Mouse (Mus musculus): ENCODE measurements around the gene Art2b.
"Not testable (repeated sequence)": the region's sequence is repeated elsewhere in the genome, so short reads cannot be mapped to it uniquely, and the experiment has no call there.

Art2b gene

GRCm38 (mm10) chr7:101585408-101585807 lies at the start of gene Art2b:
Gene Art2b (minus strand): TSS chr7:101585600.
- no peak for DNase-seq (ENCODE audit: extremely low read depth, insufficient read length, low spot score)

DNA sequence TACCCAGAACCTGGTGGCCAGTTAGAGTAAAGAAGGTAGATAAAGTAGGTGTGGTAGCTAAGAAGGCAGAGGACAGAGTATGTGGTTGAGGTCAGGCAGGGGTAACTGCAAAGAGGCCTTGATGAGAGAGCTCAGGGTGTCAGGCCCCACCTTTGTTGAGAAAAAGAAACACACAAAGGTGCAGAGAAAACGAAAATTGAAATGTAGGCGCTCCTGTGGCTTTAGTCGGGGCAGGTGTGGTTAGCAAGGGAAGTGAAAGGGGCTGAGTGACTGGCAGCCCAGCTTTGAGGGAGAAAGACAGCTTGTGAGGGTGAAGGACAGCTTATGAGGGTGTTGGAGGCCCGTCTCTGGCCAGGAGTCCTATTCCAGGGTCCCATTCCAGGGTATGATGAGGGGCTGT lies 49.1 kb upstream of the Art2b start:
- DNase-seq (ENCODE audit: extremely low read depth, insufficient read length, low spot score): no peak

DNA sequence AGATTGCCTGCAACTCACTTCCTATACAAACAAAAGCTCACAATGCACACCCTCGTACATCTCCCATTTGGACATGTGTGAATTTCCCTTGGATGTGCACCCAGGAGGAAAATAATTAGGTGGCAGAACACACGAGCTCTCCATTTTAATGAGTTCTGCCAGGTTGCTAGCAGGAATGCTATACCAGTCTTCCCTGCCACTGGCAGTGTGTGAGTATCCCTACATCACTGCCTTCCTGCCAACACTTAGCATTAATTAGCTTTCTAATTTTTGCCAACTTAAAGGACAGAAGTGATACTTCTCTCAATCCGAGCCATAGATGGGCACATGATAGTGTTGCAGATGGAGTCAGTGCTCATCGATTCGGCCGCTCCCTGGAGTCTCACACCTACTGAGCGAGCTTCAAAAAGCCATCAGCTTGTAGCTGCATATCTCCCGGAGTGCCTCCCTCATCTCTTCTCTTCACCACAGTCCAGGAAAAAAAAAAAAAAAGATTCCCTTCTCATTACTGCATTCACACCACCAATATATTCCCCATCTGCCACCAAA lies 48.3 kb upstream of the Art2b start:
- no peak for DNase-seq (ENCODE audit: extremely low read depth, insufficient read length, low spot score)

DNA sequence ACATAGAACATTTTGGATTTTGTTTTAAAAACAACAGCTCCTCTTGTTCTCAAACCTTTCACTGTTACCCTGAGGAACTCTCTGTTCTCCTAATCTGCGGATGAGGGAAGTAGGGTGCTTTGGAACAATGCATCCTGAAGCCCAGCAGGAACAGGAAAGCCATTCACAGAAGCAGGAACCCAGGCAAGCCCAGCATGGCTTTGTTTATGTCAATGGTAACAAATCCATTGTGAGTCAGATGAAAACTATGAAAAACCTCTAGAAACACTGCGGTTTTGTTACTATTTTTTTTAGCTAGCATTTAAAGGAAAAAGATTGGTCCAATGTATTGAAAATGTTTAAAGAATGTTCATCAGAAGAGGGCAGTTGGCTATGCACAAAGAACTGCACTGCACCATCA lies 43.1 kb upstream of the Art2b start:
- peak; percentile 23 for DNase-seq (ENCODE audit: extremely low read depth, insufficient read length, low spot score)

- DNase-seq (ENCODE audit: extremely low read depth, insufficient read length, low spot score): not testable (repeated sequence)
These were observed 41.8 kb upstream of the Art2b start for GRCm38 (mm10) chr7:101627166-101627565.

GRCm38 (mm10) chr7:101624283-101624682 lies 38.9 kb upstream of the Art2b start:
- no peak for DNase-seq (ENCODE audit: extremely low read depth, insufficient read length, low spot score)

GRCm38 (mm10) chr7:101621861-101622260 lies 36.5 kb upstream of the Art2b start:
- peak; percentile 12 for DNase-seq (ENCODE audit: extremely low read depth, insufficient read length, low spot score)

DNA sequence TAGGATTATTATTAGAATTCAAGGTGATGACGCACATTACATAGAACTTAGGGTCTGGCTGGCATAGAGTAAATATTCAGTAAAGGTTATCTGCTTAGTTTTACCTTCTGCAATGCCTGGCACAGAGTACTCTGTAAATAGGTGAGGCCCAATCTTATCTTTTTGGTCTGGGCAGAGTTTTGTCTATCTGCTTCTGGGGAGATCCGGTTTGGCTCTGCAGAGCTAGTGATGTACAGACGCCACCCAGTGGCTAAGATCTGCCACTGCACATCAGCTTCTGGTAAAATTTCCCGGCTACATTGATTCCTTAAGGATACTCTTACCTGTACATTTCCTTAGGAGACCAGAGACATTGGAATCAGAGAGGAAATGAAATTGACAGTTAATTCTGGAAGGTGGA lies 35.0 kb upstream of the Art2b start:
- no peak for DNase-seq (ENCODE audit: extremely low read depth, insufficient read length, low spot score)

GRCm38 (mm10) chr7:101618273-101618672 lies 32.9 kb upstream of the Art2b start:
- no peak for DNase-seq (ENCODE audit: extremely low read depth, insufficient read length, low spot score)

GRCm38 (mm10) chr7:101617438-101618165 lies 32.2 kb upstream of the Art2b start:
- DNase-seq (ENCODE audit: extremely low read depth, insufficient read length, low spot score): no peak

DNA sequence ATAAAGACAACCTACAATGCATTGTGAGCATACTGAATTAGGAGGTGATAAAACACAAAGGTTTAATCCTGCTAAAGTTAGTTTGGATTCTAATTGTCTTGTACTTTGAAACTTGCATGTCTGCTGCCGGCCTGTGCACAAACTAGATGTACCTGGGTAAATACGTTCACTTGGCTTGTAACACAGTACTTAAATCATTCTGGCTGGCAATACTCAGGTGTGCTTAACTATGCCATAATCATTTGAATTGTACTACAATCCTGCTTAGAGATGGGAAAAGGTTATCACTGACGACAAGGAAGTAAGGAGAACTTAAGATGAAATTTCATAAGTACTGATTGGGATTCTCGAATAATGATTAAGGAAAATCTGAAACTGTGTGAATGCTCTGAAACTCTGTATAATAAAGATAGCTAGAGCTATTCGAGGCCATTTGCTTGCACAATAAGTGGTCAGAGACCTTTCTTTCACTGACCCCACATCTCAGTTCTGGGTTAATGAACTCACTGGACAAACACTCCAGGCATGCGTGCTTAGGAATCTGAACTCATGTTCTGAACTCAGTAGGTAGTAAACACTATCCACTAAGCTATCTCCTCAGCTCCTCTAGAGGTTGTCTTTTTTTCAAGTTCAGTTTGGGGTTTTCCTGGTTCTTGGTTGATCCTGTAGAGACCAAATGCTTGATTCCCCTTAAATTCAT lies 30.9 kb upstream of the Art2b start:
- DNase-seq (ENCODE audit: extremely low read depth, insufficient read length, low spot score): no peak

GRCm38 (mm10) chr7:101615406-101615805 lies 30.0 kb upstream of the Art2b start:
- no peak for DNase-seq (ENCODE audit: extremely low read depth, insufficient read length, low spot score)

GRCm38 (mm10) chr7:101612786-101613527 lies 27.6 kb upstream of the Art2b start:
- DNase-seq (ENCODE audit: extremely low read depth, insufficient read length, low spot score): not testable (repeated sequence)

DNA sequence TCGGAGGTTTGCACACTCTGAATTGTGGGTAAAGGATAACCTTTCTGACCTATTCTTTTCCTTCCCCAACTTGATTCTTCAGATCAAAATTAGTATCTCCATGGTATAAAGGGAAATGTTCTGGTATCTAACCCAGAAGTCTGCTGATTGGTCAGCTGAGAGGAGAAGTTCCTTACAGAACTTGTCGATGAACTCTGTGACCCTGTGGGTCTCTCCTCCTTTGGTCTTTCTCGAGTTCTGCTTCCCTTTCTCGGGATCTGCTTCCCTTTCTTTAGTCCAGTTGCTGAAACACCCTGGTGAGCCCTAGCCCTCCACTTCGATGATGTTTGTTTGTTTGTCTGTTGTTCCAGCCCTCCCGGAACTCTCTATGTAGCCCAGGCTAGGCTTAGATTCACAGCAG lies 22.4 kb upstream of the Art2b start:
- no peak for DNase-seq (ENCODE audit: extremely low read depth, insufficient read length, low spot score)

DNA sequence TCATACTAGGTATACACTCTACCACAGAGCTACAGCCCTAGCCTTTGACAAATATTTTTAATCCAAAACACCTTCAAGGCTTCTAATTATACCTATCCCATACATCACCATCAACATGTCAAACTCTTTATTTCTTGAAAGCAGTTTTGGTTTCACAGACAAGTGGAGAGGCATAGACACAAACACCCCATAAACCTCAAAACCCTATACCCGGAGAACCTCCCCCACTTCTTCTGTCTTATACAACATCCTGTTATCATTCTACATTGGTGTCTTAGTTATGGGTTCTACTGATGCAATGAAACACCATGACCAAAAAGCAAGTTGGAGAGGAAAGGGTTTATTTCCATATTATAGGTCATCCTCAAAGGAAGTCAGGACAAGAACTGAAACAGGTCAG lies 15.0 kb upstream of the Art2b start:
- DNase-seq (ENCODE audit: extremely low read depth, insufficient read length, low spot score): no peak

DNA sequence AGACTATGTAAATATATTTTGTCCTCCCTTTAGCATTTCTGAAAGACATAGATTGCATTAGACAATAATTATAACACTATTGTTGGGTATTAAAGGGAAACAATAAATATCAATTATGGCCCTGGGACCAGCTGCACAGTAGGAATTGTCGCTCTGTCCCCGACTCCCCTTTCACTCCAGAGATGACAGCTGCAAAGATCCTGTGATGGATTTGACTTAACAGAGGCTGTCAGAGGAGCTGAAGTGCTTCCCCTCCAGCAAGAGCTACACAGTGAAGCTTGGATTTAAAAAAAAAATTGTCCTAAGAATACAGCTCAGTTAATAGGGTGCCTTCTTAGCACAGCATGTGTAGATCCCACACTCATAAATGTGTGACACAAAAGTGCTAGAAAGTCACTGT lies 13.1 kb upstream of the Art2b start:
- DNase-seq (ENCODE audit: extremely low read depth, insufficient read length, low spot score): no peak

- DNase-seq (ENCODE audit: extremely low read depth, insufficient read length, low spot score): no peak
These were observed 9.6 kb upstream of the Art2b start for GRCm38 (mm10) chr7:101594969-101595368.

DNA sequence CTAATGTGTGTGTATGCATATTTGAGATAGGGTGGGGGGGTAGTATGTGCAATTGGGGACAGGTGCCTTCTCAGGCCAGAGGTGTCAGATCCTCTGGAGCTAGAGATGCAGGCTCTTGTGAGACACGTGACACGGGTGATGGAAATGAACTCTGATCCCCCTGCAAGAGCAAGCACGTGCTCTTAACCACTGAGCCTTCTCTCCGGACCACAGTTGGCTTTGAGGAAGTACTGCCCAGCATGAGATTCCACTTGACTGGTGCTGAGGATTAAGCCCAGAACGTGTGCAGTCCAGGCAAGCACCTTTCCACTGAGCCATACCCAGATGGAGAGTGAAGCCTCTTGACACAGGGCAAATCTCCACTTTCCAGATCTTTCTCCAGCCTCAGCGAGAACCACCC lies 1.1 kb downstream of the Art2b start:
- DNase-seq (ENCODE audit: extremely low read depth, insufficient read length, low spot score): not testable (repeated sequence)

GRCm38 (mm10) chr7:101582012-101582411 lies 3.4 kb downstream of the Art2b start:
- DNase-seq (ENCODE audit: extremely low read depth, insufficient read length, low spot score): no peak

- not testable (repeated sequence) for DNase-seq (ENCODE audit: extremely low read depth, insufficient read length, low spot score)
These were observed 4.5 kb downstream of the Art2b start for GRCm38 (mm10) chr7:101580863-101581262.

DNA sequence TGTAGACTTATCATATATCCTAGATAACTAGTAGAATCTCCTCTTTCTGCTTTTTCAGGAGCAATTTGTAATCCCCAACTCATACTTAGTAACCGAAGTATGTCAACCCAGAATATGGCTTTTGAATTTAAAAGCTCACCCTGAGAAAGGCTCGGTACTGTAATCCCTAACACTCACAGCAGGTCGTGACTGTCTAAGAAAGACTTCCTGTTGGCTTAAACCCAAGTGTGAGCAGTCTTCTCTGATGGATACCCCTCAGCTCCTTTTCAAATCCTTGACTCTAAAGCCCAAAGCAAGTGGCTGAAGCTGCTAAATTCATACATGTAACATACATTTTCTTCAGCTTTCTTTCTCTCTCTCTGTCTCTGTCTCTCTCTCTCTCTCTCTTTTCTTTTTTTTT lies 11.0 kb downstream of the Art2b start:
- no peak for DNase-seq (ENCODE audit: extremely low read depth, insufficient read length, low spot score)

All from 3134 (cell line).